Mouse (Mus musculus) forebrain, postnatal 0 days (tissue): ENCODE results near the gene Plcd3. TPM values are rescaled to one million over a fixed set of nuclear protein-coding genes. Genes with fewer than 3 reads are reported as not detected.
A peak's percentile ranks its signal among the peaks of the same experiment; 100 is the strongest.

Experiments used
- ATAC-seq: fragments of 200-750 bp; cut with Nextera tagmentation; 2 replicates; pipeline ENCODE4 v1.8.0; 2017; ENCODE audit warnings: mild to moderate bottlenecking, moderate library complexity
- DNase-seq: peaks from one replicate; pipeline ENCODE4 v3.0.0-alpha.2; 2015
- H3K27ac ChIP-seq: fragments of 300-500 bp; sonication (generic); 2 replicates; pipeline ENCODE4 v1.5.1; 2014; ENCODE audit warnings: low read depth, mild to moderate bottlenecking, antibody characterized with exemption, low read length, moderate library complexity, mixed read lengths
- H3K27me3 ChIP-seq: fragments of 300-500 bp; sonication (generic); 2 replicates; pipeline ENCODE4 v1.6.1; 2014; ENCODE audit warnings: mild to moderate bottlenecking, low read length, mixed read lengths; ENCODE audit not compliant: insufficient read depth
- H3K36me3 ChIP-seq: fragments of 300-500 bp; sonication (generic); 2 replicates; pipeline ENCODE4 v1.6.1; 2014; ENCODE audit warnings: mild to moderate bottlenecking, moderate library complexity; ENCODE audit not compliant: insufficient read depth
- H3K4me1 ChIP-seq: fragments of 300-500 bp; sonication (generic); 2 replicates; pipeline ENCODE4 v1.6.1; 2014; ENCODE audit warnings: antibody characterized with exemption; ENCODE audit not compliant: insufficient read depth
- H3K4me2 ChIP-seq: fragments of 300-500 bp; sonication (generic); 2 replicates; pipeline ENCODE4 v1.6.1; 2014; ENCODE audit warnings: low read depth, mild to moderate bottlenecking, moderate library complexity
- H3K4me3 ChIP-seq: fragments of 300-500 bp; sonication (generic); 2 replicates; pipeline ENCODE4 v1.5.1; 2014; ENCODE audit warnings: low read depth, low read length, mixed read lengths
- H3K9ac ChIP-seq: fragments of 300-500 bp; sonication (generic); 2 replicates; pipeline ENCODE4 v1.6.1; 2014; ENCODE audit warnings: mild to moderate bottlenecking
- H3K9me3 ChIP-seq: fragments of 300-500 bp; sonication (generic); 2 replicates; pipeline ENCODE4 v1.6.1; 2016; ENCODE audit warnings: low read length
- CTCF ChIP-seq: sonication (generic); IDR thresholded peaks from 2 replicates; pipeline ENCODE4 v1.5.1; 2016; ENCODE audit warnings: antibody characterized with exemption, control low read depth, low read depth
- WGBS: fragments of 180-500 bp; shearing (Covaris S2); extraction: QIAGEN DNeasy Blood & Tissue Kit; methylation state at CpG from one replicate; pipeline ENCODE4 v1.1.7; 2014; 5-methylcytosine and 5-hydroxymethylcytosine counted together
- polyA plus RNA-seq: library from polyadenylated mRNA; unstranded; fragments of >200 nt; fragmentation: Nextera tagmentation; extraction: Ambion mirVana; gene quantifications from 2 replicates; pipeline ENCODE4 v1.2.1, GENCODE M21; 2015
- total RNA-seq: library from RNA; depleted of rRNA; stranded (reverse); fragments of >200 nt; gene quantifications from 2 replicates; pipeline ENCODE4 v1.2.3, GENCODE M21; 2014

Plcd3 gene
- total and polyA plus RNA-seq, 2 experiments from 2014 or later, result 3.6 to 8.5 TPM

DNA sequence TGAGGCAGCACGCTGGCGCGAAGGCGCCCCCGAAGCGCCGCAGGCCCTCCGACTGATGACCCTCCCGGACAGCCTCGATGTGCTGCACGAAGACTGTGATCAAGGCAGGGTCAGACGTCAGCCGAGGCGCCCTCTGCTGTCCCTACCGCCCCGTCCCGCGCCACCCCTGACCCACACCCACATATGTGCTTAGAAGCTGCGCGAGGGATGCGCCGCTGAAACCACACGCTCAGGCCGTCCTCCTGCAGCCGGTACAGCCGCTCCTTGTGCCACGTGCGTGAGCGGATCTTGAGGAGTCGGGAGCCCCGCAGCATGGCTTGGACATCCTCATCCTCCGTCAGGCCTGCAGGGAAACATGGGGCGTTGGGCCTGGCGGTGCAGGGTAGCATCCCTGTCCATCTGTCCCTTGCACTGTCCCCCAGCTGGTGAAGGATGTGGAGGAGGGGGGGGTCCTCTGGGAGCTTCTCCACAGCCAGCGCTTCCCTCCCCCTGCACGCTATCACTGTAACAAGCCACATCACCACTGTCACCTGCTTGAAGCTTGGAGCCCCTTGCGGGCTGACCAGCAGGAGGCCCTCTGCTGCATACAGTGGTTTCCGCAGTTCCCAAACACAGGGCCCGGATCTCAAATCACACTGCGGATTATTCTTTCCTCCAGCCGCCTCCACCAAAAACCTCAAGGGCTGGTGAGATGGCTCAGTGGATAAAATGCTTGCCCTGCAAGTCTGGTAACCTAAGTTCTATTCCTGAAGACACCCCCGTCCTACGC, 21.0 kb downstream of the Plcd3 start:
- 6% methylated on average over 42 of the region's 43 CpGs for WGBS

DNA sequence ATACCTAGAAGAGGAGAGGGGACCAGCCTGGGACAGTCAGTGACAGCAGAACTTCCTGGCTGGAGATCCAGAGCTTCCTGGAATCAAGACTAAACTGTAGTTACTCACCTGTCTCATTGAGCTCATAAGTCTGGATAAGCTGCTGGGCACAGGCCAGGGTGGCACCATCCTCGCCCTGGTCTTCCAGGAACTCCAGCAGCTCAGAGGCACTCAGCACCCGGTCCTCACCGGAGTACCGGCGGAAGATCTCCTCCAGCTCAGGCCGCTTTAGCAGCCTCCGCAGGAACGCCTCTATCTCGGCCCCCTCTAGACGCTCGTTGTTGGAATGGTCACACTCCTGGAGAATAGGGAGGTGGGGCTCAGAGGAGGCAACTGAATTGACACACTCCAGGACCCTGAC, 23.3 kb downstream of the Plcd3 start:
- no peak overlapping the region for H3K9ac ChIP-seq
- 79% methylated on average over 11 of the region's 11 CpGs for WGBS
- no peak overlapping the region for H3K4me2 ChIP-seq
- H3K4me3 ChIP-seq, result no peak overlapping the region
- no peak for TF ChIP-seq CTCF
- peaks cover 7% of the 10 kb centered on the region; the same call in 1 of the 2 replicates for H3K27me3 ChIP-seq
- DNase-seq (no peak), ATAC-seq (no peak)
- H3K27ac ChIP-seq, result no peak overlapping the region
- no peaks in the 10 kb centered on the region for H3K9me3 ChIP-seq
- H3K36me3 ChIP-seq, result no peaks in the 10 kb centered on the region
- no peaks in the 10 kb centered on the region for H3K4me1 ChIP-seq

More for the DNA sequence above, 21.0 kb downstream of the Plcd3 start:
- Histone ChIP-seq H3K36me3 (no peaks in the 10 kb centered on the region), H3K4me3 (peak overlapping the region; percentile 19), H3K4me1 (no peaks in the 10 kb centered on the region), H3K27me3 (peaks cover 7% of the 10 kb centered on the region; the same call in 1 of the 2 replicates), H3K4me2 (peak overlapping the region; percentile 49), H3K27ac (no peak overlapping the region), H3K9me3 (no peaks in the 10 kb centered on the region), H3K9ac (peak overlapping the region; percentile 31; the same call in 1 of the 2 replicates)
- peak; percentile 43; the same call in 1 of the 2 replicates for TF ChIP-seq CTCF
- DNase-seq, result peak; percentile 44
- peak; percentile 65 for ATAC-seq

DNA sequence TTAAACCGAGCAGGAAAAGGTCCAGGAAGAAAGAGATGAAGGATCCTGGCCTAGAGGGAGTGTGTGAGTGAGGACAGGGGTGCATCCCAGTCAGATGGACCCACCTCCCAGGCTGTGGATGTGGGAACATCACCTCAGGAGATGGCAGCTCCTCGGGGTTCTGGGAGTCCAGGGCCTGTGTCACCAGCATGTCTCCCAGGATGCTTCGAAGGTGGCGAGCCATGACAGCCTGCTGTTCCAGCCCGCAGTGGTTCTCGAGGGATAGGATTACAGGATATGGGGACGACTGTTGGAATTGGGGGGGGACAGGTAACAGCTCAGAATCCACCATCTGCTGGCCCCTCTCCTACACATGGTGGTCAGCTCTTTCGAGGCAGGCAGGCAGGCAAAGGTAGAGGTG, 24.9 kb downstream of the Plcd3 start:
- 85% methylated on average over 8 of the region's 8 CpGs for WGBS
- no peak for ATAC-seq
- Histone ChIP-seq H3K9me3 (no peaks in the 10 kb centered on the region), H3K27me3 (peaks cover 6% of the 10 kb centered on the region; the same call in 1 of the 2 replicates), H3K4me1 (no peaks in the 10 kb centered on the region), H3K9ac (no peak overlapping the region), H3K27ac (no peak overlapping the region), H3K4me3 (no peak overlapping the region), H3K36me3 (no peaks in the 10 kb centered on the region), H3K4me2 (no peak overlapping the region)
- DNase-seq, result no peak
- no peak for TF ChIP-seq CTCF

DNA sequence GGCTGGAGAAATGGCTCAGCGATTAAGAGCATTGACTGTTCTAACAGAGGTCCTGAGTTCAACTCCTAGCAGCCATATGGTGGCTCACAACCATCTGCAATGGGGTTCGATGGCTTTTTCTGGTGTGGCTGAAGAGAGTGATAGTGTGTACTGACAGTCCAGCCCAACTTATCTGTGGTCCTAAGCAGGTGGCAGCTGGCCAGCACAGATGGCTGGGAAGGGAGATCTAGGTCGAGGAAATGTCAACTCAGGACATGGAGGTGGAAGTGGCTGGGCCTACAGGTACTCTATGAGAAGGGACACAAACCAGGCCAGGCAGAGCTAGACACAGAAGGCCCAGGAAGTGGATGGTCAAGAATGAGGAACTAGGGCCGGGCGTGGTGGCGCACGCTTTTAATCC, 25.4 kb downstream of the Plcd3 start:
- no peaks in the 10 kb centered on the region for H3K36me3 ChIP-seq
- no peak overlapping the region for H3K4me3 ChIP-seq
- no peak overlapping the region for H3K27ac ChIP-seq
- no peaks in the 10 kb centered on the region for H3K4me1 ChIP-seq
- no peak overlapping the region for H3K9ac ChIP-seq
- no peak for TF ChIP-seq CTCF
- DNase-seq, result no peak
- no peak for ATAC-seq
- H3K4me2 ChIP-seq, result no peak overlapping the region
- H3K9me3 ChIP-seq, result no peaks in the 10 kb centered on the region
- 90% methylated on average over 7 of the region's 7 CpGs for WGBS
- peaks cover under 1% of the 10 kb centered on the region; the same call in 1 of the 2 replicates for H3K27me3 ChIP-seq

DNA sequence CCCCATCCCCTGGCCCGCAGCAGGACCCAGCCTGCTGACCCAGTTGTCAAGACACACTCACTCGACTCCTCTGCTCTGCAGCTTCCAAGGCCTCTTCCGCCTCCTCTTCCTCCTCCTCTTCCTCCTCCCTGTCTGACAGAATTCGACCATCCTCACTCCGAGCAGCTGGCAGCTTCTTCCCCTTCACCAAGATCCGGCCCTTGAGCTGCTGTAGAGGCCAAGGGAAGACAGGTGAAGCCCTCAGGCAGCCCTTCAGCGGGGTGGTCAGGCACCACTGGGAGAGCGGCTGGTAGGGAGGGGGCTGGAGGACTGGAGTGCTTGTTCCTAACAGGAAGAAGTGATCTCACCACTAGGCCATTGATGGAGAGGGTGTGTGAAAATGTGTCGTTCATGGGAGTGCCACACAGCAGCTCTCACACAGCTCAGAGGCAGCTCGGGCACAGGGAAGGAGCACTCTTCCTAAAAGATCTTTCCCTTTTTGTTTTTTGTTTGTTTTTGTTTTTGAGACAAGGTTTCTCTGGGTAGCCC, 26.6 kb downstream of the Plcd3 start:
- ATAC-seq (no peak), DNase-seq (no peak)
- 26% methylated on average over 10 of the region's 10 CpGs for WGBS
- no peak overlapping the region for H3K4me3 ChIP-seq
- H3K4me2 ChIP-seq, result no peak overlapping the region
- no peaks in the 10 kb centered on the region for H3K4me1 ChIP-seq
- TF ChIP-seq CTCF, result no peak
- no peaks in the 10 kb centered on the region for H3K27me3 ChIP-seq
- no peak overlapping the region for H3K9ac ChIP-seq
- no peaks in the 10 kb centered on the region for H3K9me3 ChIP-seq
- no peak overlapping the region for H3K27ac ChIP-seq
- H3K36me3 ChIP-seq, result peaks cover 2% of the 10 kb centered on the region; the same call in 1 of the 2 replicates

DNA sequence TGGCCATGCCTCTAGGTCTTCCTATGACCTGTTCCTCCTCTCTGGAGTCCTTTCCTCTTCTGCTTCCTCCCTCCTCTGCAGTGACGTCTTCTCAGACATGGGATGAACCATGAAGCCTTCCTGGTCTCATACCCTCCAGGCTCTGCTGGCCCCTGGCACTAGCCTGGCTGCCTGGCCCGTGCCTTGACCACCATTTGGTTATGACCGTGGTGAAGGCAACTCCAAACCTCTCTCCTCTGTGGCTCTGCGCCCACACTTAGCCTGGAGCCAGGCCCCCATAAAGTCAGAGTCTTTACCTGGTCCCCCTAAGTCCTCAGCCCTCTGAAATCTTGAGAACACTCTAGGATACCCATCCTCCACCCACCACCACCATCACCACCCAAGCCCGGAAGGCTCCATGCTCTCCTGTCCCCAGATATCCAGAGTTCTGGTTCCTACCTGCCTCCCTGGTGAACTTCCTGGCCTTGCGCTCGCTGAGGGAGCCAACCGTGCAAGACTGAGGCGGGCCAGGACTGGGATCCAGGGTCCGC, 27.3 kb downstream of the Plcd3 start:
- Histone ChIP-seq H3K4me3 (no peak overlapping the region), H3K27ac (no peak overlapping the region), H3K27me3 (no peaks in the 10 kb centered on the region), H3K9ac (no peak overlapping the region), H3K9me3 (no peaks in the 10 kb centered on the region), H3K4me2 (no peak overlapping the region), H3K36me3 (peaks cover 6% of the 10 kb centered on the region; the same call in 1 of the 2 replicates), H3K4me1 (no peaks in the 10 kb centered on the region)
- no peak for TF ChIP-seq CTCF
- no peak for ATAC-seq
- WGBS, result 59% methylated on average over 10 of the region's 10 CpGs
- DNase-seq, result no peak

DNA sequence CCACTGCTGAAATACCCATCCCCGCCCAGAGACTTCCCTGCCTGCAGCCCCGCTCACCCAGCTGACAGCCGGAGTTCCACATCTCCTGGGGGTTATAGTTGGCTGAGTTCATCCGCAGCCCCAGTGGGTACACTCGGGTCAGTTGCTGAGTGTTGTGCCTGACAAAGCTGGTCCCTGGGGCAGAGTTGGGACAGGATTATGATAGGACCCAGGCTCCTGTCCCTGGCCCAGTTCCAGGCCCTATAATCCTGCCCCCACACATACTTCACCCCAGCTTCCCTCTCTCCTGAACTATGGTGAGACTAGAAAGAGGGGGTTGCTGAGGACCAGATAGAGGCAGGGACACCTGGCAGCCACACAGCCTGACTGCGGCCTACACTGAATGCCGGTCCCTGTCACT, 27.8 kb downstream of the Plcd3 start:
- ATAC-seq (no peak), DNase-seq (no peak)
- H3K27me3 ChIP-seq, result no peaks in the 10 kb centered on the region
- TF ChIP-seq CTCF, result no peak
- peaks cover 11% of the 10 kb centered on the region; the same call in 1 of the 2 replicates for H3K36me3 ChIP-seq
- no peak overlapping the region for H3K4me3 ChIP-seq
- H3K4me2 ChIP-seq, result no peak overlapping the region
- WGBS, result 85% methylated on average over 7 of the region's 7 CpGs
- H3K4me1 ChIP-seq, result no peaks in the 10 kb centered on the region
- H3K27ac ChIP-seq, result no peak overlapping the region
- H3K9me3 ChIP-seq, result no peaks in the 10 kb centered on the region
- no peak overlapping the region for H3K9ac ChIP-seq
